Mouse (Mus musculus): ENCODE results near the gene Cbr2. TPM values are rescaled to one million over a fixed set of nuclear protein-coding genes. Genes with fewer than 3 reads are reported as not detected.
"Not testable (repeated sequence)": the region's sequence is repeated elsewhere in the genome, so short reads cannot be mapped to it uniquely, and the experiment has no call there.

Gene Cbr2
- 12.6 and 16.7 TPM in 2 replicates for polyA plus RNA-seq (2015; fragmentation: Nextera tagmentation; extraction: Ambion mirVana)

- H3K9ac ChIP-seq: no peak within 1 kb of the TSS
- no peaks in the 10 kb centered on the region for H3K9me3 ChIP-seq
- 49% methylated on average over 12 of the region's 12 CpGs for WGBS
- H3K4me2 ChIP-seq: no peak within 1 kb of the TSS; the same call in 1 of the 2 replicates
- ATAC-seq (ENCODE audit: insufficient number of reproducible peaks, low FRiP score, low TSS enrichment, low read depth): no peak
- H3K36me3 ChIP-seq: no peaks in the 10 kb centered on the region
- 0 out of 2 replicates have a peak, but pooled peaks cover 2% of the 10 kb centered on the region for H3K27me3 ChIP-seq
- H3K27ac ChIP-seq: peak within 1 kb of the TSS; percentile 66
- peaks cover 28% of the 10 kb centered on the region for H3K4me1 ChIP-seq
- no peak within 1 kb of the TSS for H3K4me3 ChIP-seq
Measured at GRCm38 (mm10) chr11:120731858-120732680, at the start of gene Cbr2. Cbr2 (minus strand) TSS chr11:120732114.

- not testable (repeated sequence) for H3K27ac ChIP-seq; H3K9me3 ChIP-seq; H3K27me3 ChIP-seq; H3K4me2 ChIP-seq; H3K4me3 ChIP-seq; H3K9ac ChIP-seq; ATAC-seq (ENCODE audit: insufficient number of reproducible peaks, low FRiP score, low TSS enrichment, low read depth)
- WGBS: 94% methylated on average over 6 of the region's 6 CpGs
- peaks cover 30% of the 10 kb centered on the region for H3K36me3 ChIP-seq
- peaks cover 29% of the 10 kb centered on the region for H3K4me1 ChIP-seq
Measured at GRCm38 (mm10) chr11:120781361-120781760, 49.4 kb upstream of the Cbr2 start.

DNA sequence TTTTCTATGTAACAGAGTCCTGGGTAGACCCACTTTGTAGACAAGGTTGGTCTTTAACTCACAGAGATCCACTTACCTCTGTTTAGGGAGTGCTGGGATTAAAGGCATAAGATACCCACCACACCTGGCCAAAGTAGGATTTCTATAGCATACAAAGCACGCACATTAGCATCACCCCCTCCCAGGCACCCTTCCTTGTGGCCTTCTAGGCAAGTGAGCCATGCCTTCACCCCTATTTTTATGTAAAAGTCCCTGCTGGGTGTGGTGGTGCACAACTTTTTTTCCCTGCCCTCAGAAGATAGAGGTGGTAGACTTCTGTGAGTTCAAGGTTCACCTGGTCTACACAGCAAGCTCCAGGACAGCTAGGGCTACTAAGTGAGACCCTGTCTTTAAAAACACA is 48.0 kb upstream of the Cbr2 start:
- Histone ChIP-seq H3K4me3 (no peak overlapping the region), H3K9ac (no peak overlapping the region), H3K4me1 (peaks cover 20% of the 10 kb centered on the region), H3K27me3 (no peaks in the 10 kb centered on the region), H3K27ac (no peak overlapping the region), H3K9me3 (no peaks in the 10 kb centered on the region), H3K36me3 (peaks cover 25% of the 10 kb centered on the region), H3K4me2 (no peak overlapping the region)
- 93% methylated on average over 1 of the region's 1 CpGs for WGBS
- no peak for ATAC-seq (ENCODE audit: insufficient number of reproducible peaks, low FRiP score, low TSS enrichment, low read depth)

DNA sequence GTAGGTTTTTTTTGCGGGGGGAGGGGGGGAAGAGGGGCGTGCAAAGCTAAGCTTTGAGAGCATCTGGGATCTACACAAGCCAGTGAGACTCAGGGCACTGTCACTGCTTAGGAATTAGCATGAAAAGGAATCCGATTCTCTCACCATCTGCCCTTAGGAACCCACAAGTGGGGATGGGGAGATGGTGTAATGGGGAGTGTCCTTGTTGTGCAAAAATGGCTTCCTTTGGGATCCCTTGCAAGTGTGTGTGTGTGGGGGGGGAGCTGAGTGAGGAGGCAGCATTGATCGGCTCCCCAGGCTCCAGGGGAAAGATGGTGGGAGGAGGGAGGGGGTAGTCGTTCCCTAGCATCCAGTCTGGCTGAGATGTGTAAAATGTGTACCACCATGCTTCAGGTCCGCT is 45.2 kb upstream of the Cbr2 start:
- H3K9me3 ChIP-seq: no peaks in the 10 kb centered on the region
- no peak overlapping the region for H3K4me3 ChIP-seq
- peaks cover 22% of the 10 kb centered on the region for H3K36me3 ChIP-seq
- no peak overlapping the region for H3K4me2 ChIP-seq
- 32% methylated on average over 6 of the region's 6 CpGs for WGBS
- H3K27ac ChIP-seq: no peak overlapping the region
- H3K27me3 ChIP-seq: no peaks in the 10 kb centered on the region
- ATAC-seq (ENCODE audit: insufficient number of reproducible peaks, low FRiP score, low TSS enrichment, low read depth): no peak
- H3K9ac ChIP-seq: no peak overlapping the region
- peaks cover 6% of the 10 kb centered on the region for H3K4me1 ChIP-seq

DNA sequence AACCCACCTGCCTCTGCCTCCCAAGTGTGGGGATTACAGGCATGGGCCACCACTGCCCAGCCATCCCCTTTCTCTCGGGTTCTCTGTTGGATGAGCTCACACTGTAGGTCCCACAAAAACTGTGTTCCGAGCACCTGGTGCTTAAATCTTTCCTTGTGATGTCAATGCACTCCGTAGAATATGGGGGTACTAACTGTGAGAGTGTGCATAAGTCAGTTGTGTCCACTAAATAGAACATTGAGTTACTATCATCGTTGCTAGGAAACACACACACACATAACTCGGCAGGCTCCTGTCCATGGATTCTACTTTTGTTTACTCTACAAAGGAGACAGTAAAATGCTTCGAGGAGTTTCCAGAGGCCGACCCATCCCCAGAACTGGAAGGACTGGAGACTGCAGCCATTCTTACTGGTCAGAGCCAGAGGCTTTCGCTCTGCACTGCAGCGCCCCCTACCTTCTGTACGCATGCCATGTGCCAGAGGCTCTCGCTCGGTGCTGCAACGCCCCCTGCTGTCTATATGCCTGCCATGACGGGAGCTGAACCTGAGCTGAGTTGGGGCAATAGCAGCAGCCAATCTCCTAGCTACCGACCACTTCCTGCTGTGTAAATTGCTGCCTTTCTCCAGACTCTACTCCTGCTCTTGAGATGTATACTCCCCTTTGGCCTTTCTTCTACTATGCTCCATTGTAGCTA is 44.0 kb upstream of the Cbr2 start:
- H3K27ac ChIP-seq: no peak overlapping the region
- peak; percentile 72 for ATAC-seq (ENCODE audit: insufficient number of reproducible peaks, low FRiP score, low TSS enrichment, low read depth)

GRCm38 (mm10) chr11:120773463-120774190 is 41.7 kb upstream of the Cbr2 start:
- Histone ChIP-seq H3K27me3 (no peaks in the 10 kb centered on the region), H3K36me3 (no peaks in the 10 kb centered on the region), H3K9ac (no peak overlapping the region), H3K4me1 (peaks cover 6% of the 10 kb centered on the region), H3K4me3 (no peak overlapping the region), H3K9me3 (no peaks in the 10 kb centered on the region), H3K27ac (no peak overlapping the region), H3K4me2 (no peak overlapping the region)
- ATAC-seq (ENCODE audit: insufficient number of reproducible peaks, low FRiP score, low TSS enrichment, low read depth): no peak
- 80% methylated on average over 7 of the region's 7 CpGs for WGBS

More for the DNA sequence above, 44.0 kb upstream of the Cbr2 start:
- no peaks in the 10 kb centered on the region for H3K27me3 ChIP-seq
- H3K36me3 ChIP-seq: peaks cover 13% of the 10 kb centered on the region; the same call in 1 of the 2 replicates
- H3K9ac ChIP-seq: no peak overlapping the region
- no peak overlapping the region for H3K4me3 ChIP-seq
- no peak overlapping the region for H3K4me2 ChIP-seq
- H3K4me1 ChIP-seq: peaks cover 6% of the 10 kb centered on the region
- H3K9me3 ChIP-seq: no peaks in the 10 kb centered on the region
- 26% methylated on average over 15 of the region's 15 CpGs for WGBS

DNA sequence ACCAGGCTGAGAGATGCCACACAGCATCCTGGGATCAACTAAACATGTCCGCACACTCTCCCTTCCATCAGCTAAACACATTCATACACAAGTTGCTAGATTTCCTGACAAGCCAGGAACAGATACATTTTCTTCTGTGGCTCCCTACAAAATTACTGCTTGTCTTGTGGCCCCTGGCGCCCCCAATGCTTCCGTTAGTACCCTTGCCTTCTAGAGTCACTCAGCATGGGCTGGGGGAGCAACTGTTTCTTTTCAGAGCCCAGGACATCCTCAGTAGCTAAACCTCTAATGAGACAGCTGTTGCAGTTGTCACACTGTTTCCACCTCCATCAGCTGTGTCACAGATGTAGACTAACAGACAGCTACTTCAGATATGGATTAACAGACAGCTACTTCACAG is 40.8 kb upstream of the Cbr2 start:
- Histone ChIP-seq H3K27ac (no peak overlapping the region), H3K9me3 (no peaks in the 10 kb centered on the region), H3K27me3 (no peaks in the 10 kb centered on the region), H3K36me3 (no peaks in the 10 kb centered on the region), H3K9ac (no peak overlapping the region), H3K4me1 (peaks cover 6% of the 10 kb centered on the region), H3K4me2 (no peak overlapping the region), H3K4me3 (no peak overlapping the region)
- no peak for ATAC-seq (ENCODE audit: insufficient number of reproducible peaks, low FRiP score, low TSS enrichment, low read depth)
- 75% methylated on average over 3 of the region's 3 CpGs for WGBS

DNA sequence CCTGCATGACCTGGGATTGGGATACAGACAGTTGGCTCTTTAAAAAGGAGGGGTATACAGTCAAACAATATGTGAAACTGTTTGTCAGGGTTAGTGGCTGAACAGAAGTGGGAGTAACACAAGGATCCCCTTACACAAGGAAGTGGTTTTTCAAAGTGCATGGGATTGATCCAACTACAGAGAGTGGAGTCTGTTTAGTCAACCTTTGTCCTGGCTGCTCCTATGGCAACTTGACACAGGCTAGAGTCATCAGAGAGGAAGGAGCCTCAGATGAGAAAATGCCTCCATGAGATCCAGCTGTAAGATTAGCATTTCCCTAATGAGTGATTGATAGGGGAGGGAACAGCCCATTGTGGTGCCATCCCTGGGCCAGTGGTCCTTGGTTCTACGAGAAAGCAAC is 36.3 kb upstream of the Cbr2 start:
- Histone ChIP-seq H3K9me3 (no peaks in the 10 kb centered on the region), H3K36me3 (no peaks in the 10 kb centered on the region), H3K27ac (no peak overlapping the region), H3K9ac (no peak overlapping the region), H3K27me3 (no peaks in the 10 kb centered on the region), H3K4me1 (no peaks in the 10 kb centered on the region), H3K4me2 (no peak overlapping the region), H3K4me3 (no peak overlapping the region)
- 62% methylated on average over 1 of the region's 1 CpGs for WGBS
- ATAC-seq (ENCODE audit: insufficient number of reproducible peaks, low FRiP score, low TSS enrichment, low read depth): no peak

DNA sequence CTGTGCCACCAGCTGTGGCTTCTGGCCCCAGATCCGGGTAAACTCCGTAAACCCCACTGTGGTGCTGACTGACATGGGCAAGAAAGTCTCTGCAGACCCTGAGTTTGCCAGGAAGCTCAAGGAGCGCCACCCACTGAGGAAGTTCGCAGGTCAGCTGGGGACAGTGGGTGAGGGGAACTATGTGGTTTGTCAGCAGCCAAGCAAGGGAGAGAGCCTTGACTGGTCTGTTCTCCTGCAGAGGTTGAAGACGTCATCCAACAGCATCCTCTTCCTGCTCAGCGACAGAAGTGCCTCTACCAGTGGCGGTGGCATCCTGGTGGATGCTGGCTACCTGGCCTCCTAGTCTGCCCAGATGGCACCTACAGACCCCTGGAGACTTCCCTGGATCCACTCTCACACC is 35.1 kb upstream of the Cbr2 start:
- H3K9me3 ChIP-seq; H3K27me3 ChIP-seq; ATAC-seq (ENCODE audit: insufficient number of reproducible peaks, low FRiP score, low TSS enrichment, low read depth); H3K9ac ChIP-seq; H3K36me3 ChIP-seq; H3K4me1 ChIP-seq; H3K4me2 ChIP-seq; H3K27ac ChIP-seq; H3K4me3 ChIP-seq: not testable (repeated sequence)
- WGBS: 71% methylated on average over 4 of the region's 7 CpGs

- H3K4me1 ChIP-seq; H3K36me3 ChIP-seq; H3K27ac ChIP-seq; H3K9ac ChIP-seq; H3K4me3 ChIP-seq; ATAC-seq (ENCODE audit: insufficient number of reproducible peaks, low FRiP score, low TSS enrichment, low read depth); H3K27me3 ChIP-seq; H3K9me3 ChIP-seq: not testable (repeated sequence)
- WGBS: 19% methylated on average over 5 of the region's 23 CpGs
- H3K4me2 ChIP-seq: 0 out of 2 replicates have a peak overlapping the region, but pooled peaks have one; percentile 10
Measured at GRCm38 (mm10) chr11:120763121-120763999, 31.4 kb upstream of the Cbr2 start.

DNA sequence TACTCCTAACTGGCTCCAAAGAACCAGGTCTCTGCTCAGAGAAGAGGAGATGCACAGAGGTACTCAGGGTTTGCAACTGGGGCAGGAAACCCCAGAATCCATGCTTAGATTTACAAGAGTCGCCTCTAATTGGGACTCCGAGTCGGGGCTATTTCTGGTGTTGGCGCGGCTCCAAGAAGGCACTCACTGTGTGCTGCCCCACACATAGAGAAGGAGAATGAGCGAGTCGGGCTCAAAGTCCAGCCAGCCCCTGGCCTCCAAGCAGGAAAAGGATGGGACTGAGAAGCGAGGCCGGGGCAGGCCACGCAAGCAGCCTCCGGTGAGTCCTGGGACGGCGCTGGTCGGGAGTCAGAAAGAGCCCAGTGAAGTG is 30.7 kb upstream of the Cbr2 start, which contains the start of gene Hmga1b:
Gene Hmga1b, plus strand, starts transcription at position 123 of the 370 bp plus-strand sequence.
- WGBS: 14% methylated on average over 14 of the region's 14 CpGs
- not testable (repeated sequence) for H3K4me1 ChIP-seq; H3K9ac ChIP-seq; ATAC-seq (ENCODE audit: insufficient number of reproducible peaks, low FRiP score, low TSS enrichment, low read depth); H3K36me3 ChIP-seq; H3K9me3 ChIP-seq; H3K4me3 ChIP-seq; H3K27ac ChIP-seq; H3K27me3 ChIP-seq
- 0 out of 2 replicates have a peak within 1 kb of the TSS, but pooled peaks have one; percentile 10 for H3K4me2 ChIP-seq

Measured in limb, embryonic 15.5 days (tissue).